Mouse (Mus musculus) heart, postnatal 0 days (tissue): Measurements from ENCODE around the gene C3.

Experiments used
- CTCF ChIP-seq: IDR thresholded peaks from 2 replicates; pipeline ENCODE4 v1.5.1; 2016; ENCODE audit warnings: antibody characterized with exemption, control low read depth, low read depth
- EP300 ChIP-seq: IDR thresholded peaks from 2 replicates; pipeline ENCODE4 v1.6.1; 2016; ENCODE audit warnings: antibody characterized with exemption, low read depth

DNA sequence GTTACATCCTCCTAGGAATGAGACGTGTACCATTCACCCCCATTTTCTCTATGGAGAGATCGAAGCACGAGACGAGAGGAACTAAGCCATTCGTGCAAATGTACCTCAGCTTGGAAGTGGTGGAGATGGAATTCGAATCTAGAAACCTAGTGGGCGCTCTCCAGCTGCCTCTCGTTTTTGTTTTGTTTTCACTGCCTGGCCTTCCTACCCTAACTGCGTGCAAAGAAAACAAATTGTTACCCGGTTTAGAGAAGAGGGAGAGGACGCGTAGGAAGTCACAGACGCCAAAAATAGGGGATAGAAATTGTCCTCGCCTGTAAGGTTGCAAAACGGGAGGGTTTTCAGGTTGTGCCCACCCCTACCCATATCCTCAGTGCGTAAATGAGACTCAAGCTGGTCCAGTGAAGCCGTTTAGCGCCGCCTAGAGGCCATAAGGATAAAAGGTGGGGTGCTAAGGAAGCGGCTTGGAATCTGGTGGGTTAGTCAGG lies 48.7 kb upstream of the C3 start:
- no peak for TF ChIP-seq EP300
- TF ChIP-seq CTCF = peak; percentile 90
